Mouse (Mus musculus) E14TG2a.4 (cell line): ENCODE measurements at regions not wholly inside any gene's neighbourhood (a gene's known extent, or its start where the extent isn't known, plus 50 kb on each side); places are given as distances from the start of the nearest gene placed in this dataset.

Experiments used
- CTCF ChIP-seq: conservative IDR thresholded peaks from 2 replicates; pipeline ENCODE4 v1.5.1; 2014; ENCODE audit warnings: low read length
- POU5F1 ChIP-seq: IDR thresholded peaks from 2 replicates; pipeline ENCODE4 v1.6.1; 2014; ENCODE audit warnings: low read length, borderline replicate concordance

DNA sequence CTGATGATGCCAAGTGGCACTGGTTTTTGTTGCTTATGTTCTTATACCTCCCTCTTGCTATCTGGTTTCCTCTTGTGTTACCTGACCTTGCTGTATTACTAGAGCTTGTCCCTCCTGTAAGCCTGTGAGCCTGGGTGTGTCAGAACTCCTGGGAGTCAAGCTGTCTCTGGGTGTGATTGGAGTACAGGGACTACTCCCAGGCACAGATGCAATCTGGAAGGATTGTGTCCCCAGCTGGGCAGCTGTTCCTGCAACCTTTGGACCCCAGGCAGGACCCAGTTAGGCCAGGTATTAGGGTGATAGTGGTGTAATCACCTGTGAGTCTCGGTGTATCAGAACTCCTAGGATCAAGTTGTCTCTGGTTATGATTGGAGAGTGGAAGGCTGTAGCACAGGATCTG lies 97.4 kb upstream of the Dock11 start:
- TF ChIP-seq CTCF, result no peak
- TF ChIP-seq POU5F1, result no peak
